Mouse (Mus musculus): ENCODE data around the gene Cachd1.
A peak's percentile ranks its signal among the peaks of the same experiment; 100 is the strongest.

Cachd1 gene

GRCm38 (mm10) chr4:101066401-101066800 lies 289.9 kb downstream of the Cachd1 start:
- DNase-seq (ENCODE audit: low spot score), result no peak

DNA sequence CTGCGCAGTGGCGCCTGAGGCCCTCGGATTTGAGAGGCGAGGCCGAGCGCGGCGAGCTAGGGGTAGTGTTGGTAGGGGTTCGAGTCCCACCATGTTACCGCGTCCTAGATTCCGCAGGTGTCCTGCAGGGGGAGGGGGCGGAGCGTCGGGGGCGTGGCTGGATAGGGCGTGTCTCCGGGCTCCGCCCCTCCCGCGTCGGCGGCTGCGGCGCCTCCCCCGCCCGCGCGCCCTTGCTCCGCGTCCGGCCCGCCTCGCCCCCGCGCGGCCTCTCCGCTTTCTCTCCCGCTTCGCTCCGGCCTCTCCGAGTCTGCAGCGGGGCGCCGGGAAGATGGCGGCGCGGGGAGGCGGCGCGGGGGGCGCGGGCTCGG lies 292.3 kb downstream of the Cachd1 start, which contains the start of gene Raver2:
TSS of gene Raver2 (plus strand) at position 198 of the 368 bp plus-strand sequence.
- DNase-seq (ENCODE audit: low spot score), result peak; percentile 76

- DNase-seq (ENCODE audit: low spot score), result peak; percentile 40
Measured at GRCm38 (mm10) chr4:101069154-101069971, 292.9 kb downstream of the Cachd1 start.

DNA sequence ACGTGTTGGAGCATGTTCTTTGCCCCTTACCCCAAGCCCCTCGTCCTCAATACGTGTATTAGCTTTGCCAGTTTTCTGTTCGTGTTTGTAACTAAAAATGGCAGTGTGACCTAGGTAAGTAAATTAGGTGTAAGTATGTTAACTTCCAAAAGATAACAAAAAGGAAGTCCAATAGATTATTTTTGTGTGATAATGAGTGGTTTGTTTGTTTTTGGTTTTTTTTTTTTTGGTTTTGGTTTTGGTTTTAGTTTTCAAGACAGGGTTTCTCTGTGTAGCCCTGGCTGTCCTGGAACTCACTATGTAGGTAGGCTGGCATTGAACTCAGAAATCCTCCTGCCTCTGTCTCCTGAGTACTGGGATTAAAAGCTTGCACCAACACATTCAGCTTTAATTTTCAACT lies 295.1 kb downstream of the Cachd1 start:
- no peak for DNase-seq (ENCODE audit: low spot score)

DNA sequence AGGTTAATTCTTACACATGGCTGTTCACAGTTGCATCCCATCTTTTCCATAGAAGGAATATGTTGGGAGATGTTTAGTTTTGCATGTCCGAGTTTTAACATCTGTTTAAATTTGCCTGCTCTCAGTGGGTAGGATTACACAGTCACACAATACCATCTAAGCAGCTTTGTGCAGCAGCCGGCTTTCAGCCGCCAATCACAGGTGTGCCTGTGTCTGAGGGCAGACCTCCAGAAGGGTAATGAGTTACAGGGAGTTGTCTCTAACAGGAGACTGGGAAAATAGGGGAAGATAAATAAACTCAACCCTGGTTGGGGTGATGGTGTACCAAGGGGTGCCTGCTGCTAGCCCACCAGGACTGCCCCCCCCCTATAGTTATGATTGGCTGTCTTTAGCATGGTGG lies 299.9 kb downstream of the Cachd1 start:
- DNase-seq (ENCODE audit: low spot score), result no peak
